Mouse (Mus musculus) spleen, adult 18-20 months (tissue): Measurements from ENCODE around the gene Lysmd1.
"Not testable (repeated sequence)": the region's sequence is repeated elsewhere in the genome, so short reads cannot be mapped to it uniquely, and the experiment has no call there.

Source experiments
- DNase-seq, 2 experiments: peaks; one replicate each; pipeline ENCODE4 v3.0.0; 2022; ENCODE audit warnings: mixed read lengths in 2 of 2

Lysmd1 gene

GRCm38 (mm10) chr3:95133680-95134101 lies at the start of gene Lysmd1, which contains the start of gene Scnm1:
Gene Lysmd1, plus strand, starts transcription at chr3:95134088.
Gene Scnm1, minus strand, starts transcription at chr3:95134011.
- DNase-seq = peak; percentile 77 to 81

GRCm38 (mm10) chr3:95088071-95088470 lies 45.8 kb upstream of the Lysmd1 start:
- no peak for DNase-seq

- no peak for DNase-seq
Observed at GRCm38 (mm10) chr3:95100854-95101253, 33.0 kb upstream of the Lysmd1 start.

GRCm38 (mm10) chr3:95105121-95105520 lies 28.8 kb upstream of the Lysmd1 start:
- no peak for DNase-seq

GRCm38 (mm10) chr3:95105586-95106337 lies 28.1 kb upstream of the Lysmd1 start:
- no peak for DNase-seq

GRCm38 (mm10) chr3:95106338-95107117 lies 27.4 kb upstream of the Lysmd1 start, which contains the start of gene Pip5k1a:
Gene Pip5k1a, minus strand, starts transcription at chr3:95106930.
- DNase-seq = peak; percentile 88 to 90

GRCm38 (mm10) chr3:95107308-95107707 lies 26.6 kb upstream of the Lysmd1 start:
- DNase-seq = not testable (repeated sequence)

- no peak for DNase-seq
Observed at GRCm38 (mm10) chr3:95107898-95108297, 26.0 kb upstream of the Lysmd1 start.

- peak; percentile 76 to 83 for DNase-seq
Observed at GRCm38 (mm10) chr3:95110911-95111726, 22.8 kb upstream of the Lysmd1 start, which contains the start of gene Vps72. Gene Vps72, plus strand, starts transcription at chr3:95111022.

- DNase-seq = no peak
Observed at GRCm38 (mm10) chr3:95112760-95113159, 21.1 kb upstream of the Lysmd1 start.

- no peak for DNase-seq
Observed at GRCm38 (mm10) chr3:95117751-95118150, 16.1 kb upstream of the Lysmd1 start.

- no peak for DNase-seq
Observed at GRCm38 (mm10) chr3:95121580-95121979, 12.3 kb upstream of the Lysmd1 start.

- no peak for DNase-seq
Observed at GRCm38 (mm10) chr3:95124246-95124645, 9.6 kb upstream of the Lysmd1 start, which contains the start of gene Tmod4. Gene Tmod4, plus strand, starts transcription at chr3:95124476.

- DNase-seq = no peak
Observed at GRCm38 (mm10) chr3:95124972-95125371, 8.9 kb upstream of the Lysmd1 start.

- no peak for DNase-seq
Observed at GRCm38 (mm10) chr3:95129226-95129651, 4.6 kb upstream of the Lysmd1 start.

- no peak for DNase-seq
Observed at GRCm38 (mm10) chr3:95130081-95130480, 3.8 kb upstream of the Lysmd1 start.

GRCm38 (mm10) chr3:95132389-95132788 lies 1.5 kb upstream of the Lysmd1 start:
- DNase-seq = not testable (repeated sequence)

GRCm38 (mm10) chr3:95133176-95133575 lies 712 bp upstream of the Lysmd1 start:
- no peak for DNase-seq

GRCm38 (mm10) chr3:95134133-95134532 lies 245 bp downstream of the Lysmd1 start:
- DNase-seq = not testable (repeated sequence)

- DNase-seq = peak; percentile 45 to 61
Observed at GRCm38 (mm10) chr3:95135023-95135422, 1.1 kb downstream of the Lysmd1 start.

GRCm38 (mm10) chr3:95135433-95136052 lies 1.7 kb downstream of the Lysmd1 start:
- DNase-seq = no peak

GRCm38 (mm10) chr3:95136336-95136735 lies 2.4 kb downstream of the Lysmd1 start:
- peak in 1 of 2 experiments; percentile 38 for DNase-seq
